Mouse (Mus musculus) heart, embryonic 14.5 days (tissue): ENCODE data around the gene Rapgefl1. TPM values are rescaled to one million over a fixed set of nuclear protein-coding genes. Genes with fewer than 3 reads are reported as not detected.

Experiments
- ATAC-seq: fragments of 200-750 bp; cut with Nextera tagmentation; 2 replicates; pipeline ENCODE4 v1.8.0; 2017; ENCODE audit warnings: low read depth, moderate TSS enrichment; ENCODE audit not compliant: insufficient number of reproducible peaks, insufficient read depth, low FRiP score
- H3K27ac ChIP-seq, 2 experiments: fragments of 200-500 bp in 1 of 2; fragments of 300-500 bp in 1 of 2; sonication (generic) in 1 of 2; replicated peaks in 1 of 2; 2 replicates each; pipeline ENCODE4 v1.5.1; 2012 to 2014; ENCODE audit warnings: low read depth in 2 of 2, low read length in 2 of 2, control low read depth in 1 of 2, mild to moderate bottlenecking in 1 of 2, mixed read lengths in 1 of 2; ENCODE audit not compliant: control insufficient read depth in 1 of 2, insufficient read depth in 1 of 2
- H3K27me3 ChIP-seq: fragments of 300-500 bp; sonication (generic); 2 replicates; pipeline ENCODE4 v1.6.1; 2014; ENCODE audit warnings: mild to moderate bottlenecking, low read length, control low read depth; ENCODE audit not compliant: control insufficient read depth, insufficient read depth
- H3K36me3 ChIP-seq: fragments of 300-500 bp; sonication (generic); 2 replicates; pipeline ENCODE4 v1.6.1; 2014; ENCODE audit warnings: mild to moderate bottlenecking, control low read depth, low read length, mixed read lengths; ENCODE audit not compliant: control insufficient read depth, insufficient read depth
- H3K4me1 ChIP-seq, 2 experiments: fragments of 200-500 bp in 1 of 2; fragments of 300-500 bp in 1 of 2; sonication (generic) in 1 of 2; 2 replicates each; pipeline ENCODE4 v1.6.1; 2012 to 2014; ENCODE audit warnings: low read length in 2 of 2, control low read depth in 1 of 2, mixed read lengths in 1 of 2; ENCODE audit not compliant: control insufficient read depth in 2 of 2, insufficient read depth in 2 of 2
- H3K4me2 ChIP-seq: fragments of 300-500 bp; sonication (generic); 2 replicates; pipeline ENCODE4 v1.6.1; 2014; ENCODE audit warnings: mild to moderate bottlenecking, low read length
- H3K4me3 ChIP-seq, 2 experiments: fragments of 200-500 bp in 1 of 2; fragments of 300-500 bp in 1 of 2; sonication (generic) in 1 of 2; 2 replicates each; pipeline ENCODE4 v1.5.1; 2012 to 2014; ENCODE audit warnings: low read length in 2 of 2, mild to moderate bottlenecking in 2 of 2, control low read depth in 1 of 2, low read depth in 1 of 2, moderate library complexity in 1 of 2; ENCODE audit not compliant: control insufficient read depth in 1 of 2, insufficient read depth in 1 of 2
- H3K9ac ChIP-seq: fragments of 300-500 bp; sonication (generic); 2 replicates; pipeline ENCODE4 v1.6.1; 2014; ENCODE audit warnings: mild to moderate bottlenecking, low read length
- H3K9me3 ChIP-seq: fragments of 300-500 bp; sonication (generic); 2 replicates; pipeline ENCODE4 v1.6.1; 2016; ENCODE audit warnings: low read length, control low read depth; ENCODE audit not compliant: control insufficient read depth
- WGBS: fragments of 180-500 bp; shearing (Covaris S2); extraction: QIAGEN DNeasy Blood & Tissue Kit; methylation state at CpG from one replicate; pipeline ENCODE4 v1.1.7; 2014; 5-methylcytosine and 5-hydroxymethylcytosine counted together
- polyA plus RNA-seq: library from polyadenylated mRNA; unstranded; fragments of >200 nt; fragmentation: Nextera tagmentation; extraction: Ambion mirVana; gene quantifications from 2 replicates; pipeline ENCODE4 v1.2.1, GENCODE M21; 2014

Gene Rapgefl1
- 0.82 and 0.95 TPM in 2 replicates for polyA plus RNA-seq

DNA sequence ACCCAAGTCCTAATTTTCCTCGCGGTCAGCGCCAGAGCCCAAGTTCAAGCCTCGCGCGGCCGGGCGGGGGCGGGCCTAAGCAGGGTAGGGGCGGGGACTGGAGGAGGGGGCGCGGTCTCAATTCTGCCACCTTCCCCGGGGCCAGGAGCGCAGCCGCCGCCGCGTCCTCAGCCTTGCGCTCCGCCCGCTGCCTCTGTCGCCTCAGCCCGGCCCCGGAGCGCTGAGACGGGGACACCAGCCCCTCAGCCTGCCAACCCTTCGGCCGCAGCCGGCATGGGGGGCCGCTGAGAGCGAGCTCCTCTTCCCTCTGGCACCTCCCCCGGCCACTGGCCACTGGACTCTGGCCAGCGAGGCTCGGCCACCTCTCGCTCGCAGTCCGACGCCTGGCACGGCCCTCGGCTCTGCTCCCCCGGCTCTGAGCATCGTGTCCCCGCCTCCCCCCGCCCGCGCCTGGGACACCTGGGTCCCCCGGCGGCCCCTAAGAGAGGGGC, at the start of gene Rapgefl1:
TSS of gene Rapgefl1 (plus strand) at position 135 of the 491 bp plus-strand sequence.
- H3K27ac ChIP-seq: no peak within 1 kb of the TSS
- WGBS: 1% methylated on average over 45 of the region's 48 CpGs
- H3K4me1 ChIP-seq: peaks cover 0 to 13% of the 10 kb centered on the region in 2 experiments; a peak in 3 of 4 replicates
- H3K9ac ChIP-seq: peak within 1 kb of the TSS; percentile 77
- ATAC-seq: peak; percentile 80
- H3K36me3 ChIP-seq: peaks cover 31% of the 10 kb centered on the region
- peak within 1 kb of the TSS; percentile 99 for H3K4me2 ChIP-seq
- H3K4me3 ChIP-seq: peak within 1 kb of the TSS; percentile 71 to 72
- H3K9me3 ChIP-seq: no peaks in the 10 kb centered on the region
- peaks cover 15% of the 10 kb centered on the region for H3K27me3 ChIP-seq

DNA sequence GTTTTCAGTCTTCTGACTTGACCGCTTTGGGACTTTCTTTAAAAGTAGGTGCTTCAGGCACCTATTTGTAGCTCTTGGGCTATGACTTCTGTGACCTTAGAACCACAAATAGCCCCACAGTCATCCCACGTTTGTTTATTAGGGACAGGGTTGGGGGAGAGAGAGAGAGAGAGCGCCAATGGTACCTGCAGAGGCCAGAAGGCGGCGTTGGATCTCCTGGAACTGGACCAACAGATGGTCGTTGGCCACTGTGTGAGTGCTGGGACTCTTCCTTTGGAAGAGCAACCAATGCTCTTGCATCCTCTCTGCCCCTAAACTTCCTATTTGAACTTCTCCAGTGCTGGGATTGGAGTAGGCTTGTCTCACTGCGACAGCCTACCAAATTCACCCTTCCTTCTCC, 49.4 kb upstream of the Rapgefl1 start:
- Histone ChIP-seq H3K36me3 (no peaks in the 10 kb centered on the region), H3K27me3 (no peaks in the 10 kb centered on the region), H3K4me1 (peaks cover 48 to 57% of the 10 kb centered on the region in 2 experiments), H3K27ac (peak overlapping the region; percentile 92 to 98), H3K9me3 (no peaks in the 10 kb centered on the region), H3K4me3 (no peak overlapping the region), H3K9ac (peak overlapping the region; percentile 54; the same call in 1 of the 2 replicates), H3K4me2 (peak overlapping the region; percentile 59)
- WGBS: 18% methylated on average over 7 of the region's 7 CpGs
- no peak for ATAC-seq

DNA sequence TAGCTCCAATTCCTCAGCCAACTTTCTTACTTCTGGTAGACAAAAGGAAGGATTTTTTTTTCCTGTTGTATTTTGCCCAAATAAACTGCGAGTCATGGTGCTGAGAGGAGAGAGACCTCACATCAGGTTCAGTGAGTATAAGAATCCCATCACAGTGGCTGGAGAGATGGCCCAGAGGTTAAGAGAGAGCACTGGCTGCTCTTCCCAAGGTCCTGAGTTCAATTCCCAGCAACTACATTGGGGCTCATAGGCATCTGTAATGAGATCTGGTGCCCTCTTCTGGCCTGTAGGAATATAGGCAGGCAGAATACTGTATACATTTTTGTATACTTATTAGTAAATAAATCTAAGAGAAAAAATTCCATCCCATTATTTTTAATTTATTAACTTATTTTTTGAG, 48.9 kb upstream of the Rapgefl1 start:
- Histone ChIP-seq H3K27ac (peak overlapping the region; percentile 92 to 98), H3K4me1 (peaks cover 44 to 52% of the 10 kb centered on the region in 2 experiments), H3K9me3 (no peaks in the 10 kb centered on the region), H3K36me3 (no peaks in the 10 kb centered on the region), H3K4me3 (no peak overlapping the region), H3K4me2 (peak overlapping the region; percentile 59), H3K9ac (peak overlapping the region; percentile 54; the same call in 1 of the 2 replicates), H3K27me3 (no peaks in the 10 kb centered on the region)
- WGBS: 88% methylated on average over 1 of the region's 1 CpGs
- no peak for ATAC-seq

DNA sequence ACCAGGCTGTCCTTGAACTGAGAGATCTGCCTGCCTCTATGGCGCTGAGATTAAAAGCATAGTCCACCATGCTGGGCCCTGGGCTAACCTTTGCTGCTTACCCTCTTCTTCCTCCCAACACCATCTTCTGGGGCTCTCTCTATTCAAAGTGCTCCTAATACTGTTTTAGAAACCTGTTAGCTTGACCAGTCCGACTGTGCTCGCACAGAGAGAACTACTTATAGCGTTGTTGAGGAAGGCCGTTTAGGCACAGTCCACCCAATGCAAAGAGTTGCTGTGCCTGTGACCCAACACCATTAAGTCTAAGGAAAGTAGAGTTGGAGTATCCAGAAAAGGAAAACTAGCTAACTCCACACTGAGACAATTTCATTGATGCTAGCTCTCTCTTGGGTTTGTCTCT, 48.4 kb upstream of the Rapgefl1 start:
- 86% methylated on average over 5 of the region's 5 CpGs for WGBS
- no peaks in the 10 kb centered on the region for H3K36me3 ChIP-seq
- 0 out of 2 replicates have a peak overlapping the region, but pooled peaks have one; percentile 84 for H3K4me2 ChIP-seq
- no peak for ATAC-seq
- H3K9ac ChIP-seq: peak overlapping the region; percentile 32; the same call in 1 of the 2 replicates
- peaks cover 39 to 48% of the 10 kb centered on the region in 2 experiments for H3K4me1 ChIP-seq
- H3K9me3 ChIP-seq: no peaks in the 10 kb centered on the region
- no peak overlapping the region for H3K4me3 ChIP-seq
- peak overlapping the region; percentile 92 to 98 for H3K27ac ChIP-seq
- no peaks in the 10 kb centered on the region for H3K27me3 ChIP-seq

DNA sequence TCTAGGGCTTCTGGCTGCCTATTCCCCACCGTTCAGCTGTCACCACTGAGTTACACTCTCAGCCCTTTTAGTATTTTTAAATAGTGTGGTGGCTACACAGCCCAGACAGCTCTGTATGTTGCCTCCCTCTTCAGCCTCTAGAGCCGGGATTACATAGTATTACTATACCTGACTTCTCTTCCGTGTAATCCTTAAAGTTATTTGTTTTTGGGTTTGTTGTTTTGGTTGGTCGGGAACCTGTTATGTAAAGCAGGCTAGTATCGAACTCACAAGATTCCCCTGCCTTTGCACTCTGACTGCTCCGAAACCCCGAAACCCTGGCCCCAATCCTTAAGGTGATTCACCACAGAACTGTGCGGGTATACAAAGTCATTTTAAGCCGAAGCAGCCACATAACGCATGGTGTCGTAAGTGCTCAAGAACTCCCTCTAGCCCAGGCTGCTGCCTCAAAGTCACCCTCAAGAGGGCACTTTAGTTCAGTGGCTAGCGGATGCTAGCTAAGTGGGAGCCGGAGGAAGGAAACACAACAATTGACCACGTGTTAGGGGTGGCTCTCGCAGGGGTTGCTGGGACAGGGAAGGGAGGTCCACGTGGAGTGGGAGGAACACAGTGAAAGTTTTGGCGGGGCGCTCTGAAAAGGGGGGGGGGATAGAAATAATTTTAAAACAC, 47.9 kb upstream of the Rapgefl1 start:
- peaks cover 34 to 45% of the 10 kb centered on the region in 2 experiments for H3K4me1 ChIP-seq
- no peaks in the 10 kb centered on the region for H3K9me3 ChIP-seq
- H3K27ac ChIP-seq: peak overlapping the region; percentile 92 to 98
- H3K4me2 ChIP-seq: peak overlapping the region; percentile 84
- peak overlapping the region; percentile 50 to 66 for H3K4me3 ChIP-seq
- H3K36me3 ChIP-seq: no peaks in the 10 kb centered on the region
- H3K27me3 ChIP-seq: no peaks in the 10 kb centered on the region
- H3K9ac ChIP-seq: peak overlapping the region; percentile 78
- 10% methylated on average over 18 of the region's 18 CpGs for WGBS
- ATAC-seq: peak; percentile 68

DNA sequence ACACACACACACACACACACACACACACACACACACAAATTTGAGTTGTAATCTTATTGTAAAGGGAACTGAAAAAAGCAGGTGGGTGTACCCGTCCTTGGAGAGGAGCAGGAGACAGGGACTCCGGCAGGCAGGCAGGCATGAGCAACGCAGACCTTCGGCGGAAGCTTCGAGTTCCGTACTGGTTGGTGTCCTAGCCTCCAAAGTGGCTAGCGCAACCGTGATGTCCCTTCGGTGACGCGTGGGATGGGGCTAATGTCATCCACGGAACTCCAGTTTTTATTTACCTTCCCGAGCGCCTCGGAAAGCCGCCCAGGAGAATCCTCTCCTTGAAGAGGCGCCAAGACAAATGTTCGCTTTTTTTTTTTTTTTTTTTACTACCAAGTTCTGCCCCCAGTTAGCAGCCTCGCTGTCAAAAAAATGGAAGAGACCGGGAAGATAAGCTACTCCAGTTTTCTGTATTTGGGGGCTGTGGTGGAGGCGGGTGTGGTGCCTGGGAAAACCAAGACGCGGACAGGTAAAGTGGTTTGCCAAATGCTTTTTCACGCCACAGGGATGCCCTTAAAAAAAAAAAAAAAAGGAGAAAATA, 47.3 kb upstream of the Rapgefl1 start:
- Histone ChIP-seq H3K27ac (peak overlapping the region; percentile 83 to 98), H3K4me1 (peaks cover 28 to 42% of the 10 kb centered on the region in 2 experiments), H3K27me3 (no peaks in the 10 kb centered on the region), H3K4me3 (peak overlapping the region; percentile 50 to 66), H3K9me3 (no peaks in the 10 kb centered on the region), H3K9ac (peak overlapping the region; percentile 78), H3K4me2 (peak overlapping the region; percentile 84), H3K36me3 (no peaks in the 10 kb centered on the region)
- ATAC-seq: no peak
- 1% methylated on average over 25 of the region's 25 CpGs for WGBS

DNA sequence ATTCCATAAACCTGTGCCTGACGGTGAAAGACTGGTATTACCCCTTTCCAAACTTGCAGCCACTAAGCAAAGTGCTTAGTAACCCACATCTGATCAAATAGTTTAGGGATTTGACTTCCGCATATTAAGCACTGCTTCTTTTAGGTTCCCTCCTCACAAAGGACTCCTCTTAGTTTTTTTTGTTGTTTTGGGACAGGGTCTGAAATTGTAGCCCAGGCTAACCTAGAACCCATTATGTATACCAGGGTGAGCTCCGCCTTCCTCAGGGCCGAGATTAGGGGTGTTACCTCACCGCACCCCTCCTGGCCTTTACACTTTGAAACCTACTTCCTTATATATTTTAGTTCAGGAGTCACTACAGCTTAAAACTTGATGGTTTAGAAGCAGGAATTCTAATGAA, 46.8 kb upstream of the Rapgefl1 start:
- peak overlapping the region; percentile 50 to 66; a peak in 3 of 4 replicates for H3K4me3 ChIP-seq
- no peaks in the 10 kb centered on the region for H3K27me3 ChIP-seq
- H3K9me3 ChIP-seq: no peaks in the 10 kb centered on the region
- peaks cover 25 to 37% of the 10 kb centered on the region in 2 experiments for H3K4me1 ChIP-seq
- no peak for ATAC-seq
- peak overlapping the region; percentile 78 for H3K9ac ChIP-seq
- H3K36me3 ChIP-seq: no peaks in the 10 kb centered on the region
- no peak overlapping the region for H3K27ac ChIP-seq
- H3K4me2 ChIP-seq: peak overlapping the region; percentile 84
- 35% methylated on average over 5 of the region's 5 CpGs for whole genome bisulfite sequencing
